In the genomic region with DNA sequence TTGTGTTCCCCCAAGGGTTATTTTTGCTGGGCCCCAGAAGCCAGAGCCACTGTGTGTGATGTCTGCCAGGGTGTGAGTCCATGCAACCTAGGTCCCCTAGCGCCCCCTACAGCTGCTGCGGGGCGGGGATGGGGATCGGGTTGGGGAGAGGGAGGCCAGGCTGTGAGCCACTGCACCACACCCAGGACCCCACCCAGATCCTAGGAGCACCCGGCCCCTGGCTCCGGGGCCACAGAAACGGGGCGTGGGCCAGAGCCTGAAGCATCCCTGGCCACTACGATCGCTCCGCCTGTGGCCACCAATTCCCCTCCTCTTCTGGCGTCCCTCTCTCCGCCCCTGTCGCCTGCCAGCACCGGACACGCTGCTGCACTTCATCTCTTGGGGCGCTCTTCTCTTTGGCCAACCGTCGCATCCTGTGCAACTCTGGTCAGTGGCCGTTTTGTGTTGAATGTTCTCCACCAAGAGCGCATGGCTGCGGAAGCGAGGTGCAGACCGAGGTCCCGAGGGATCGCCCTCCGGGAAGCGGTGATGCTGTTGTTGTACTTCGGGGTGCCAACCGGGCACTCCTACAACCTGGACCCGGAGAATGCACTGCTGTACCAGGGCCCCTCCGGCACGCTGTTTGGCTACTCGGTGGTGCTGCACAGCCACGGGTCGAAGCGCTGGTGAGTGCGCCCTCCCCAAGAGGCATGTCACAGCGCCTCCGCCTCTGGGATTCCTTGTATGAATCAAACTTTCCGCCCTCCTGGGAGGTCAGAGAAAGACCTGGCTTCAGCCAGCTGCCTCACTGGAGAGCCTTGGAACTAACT, we compare ENCODE assay signal across 8 mouse cellular contexts. TPM values are rescaled to one million over a fixed set of nuclear protein-coding genes. Genes with fewer than 3 reads are reported as not detected.
DNase-seq lines count a peak whose midpoint lies in the region; ATAC-seq lines count a peak whose summit lies in the region.

A gene (plus strand): TSS at position 235 of the 809 bp plus-strand sequence.

- H3K4me2 ChIP-seq in embryonic facial prominence, embryonic 11.5 days (ENCODE audit: low read depth, low read length), result peak within 1 kb of the TSS; percentile 90
- peak within 1 kb of the TSS; percentile 86 for H3K4me2 ChIP-seq in midbrain, embryonic 11.5 days

- WGBS in embryonic facial prominence, embryonic 11.5 days, result under 1% methylated on average over 36 of the region's 41 CpGs
- under 1% methylated on average over 41 of the region's 41 CpGs for WGBS in limb, embryonic 10.5 days
- WGBS in midbrain, embryonic 11.5 days, result under 1% methylated on average over 41 of the region's 41 CpGs

- H3K4me3 ChIP-seq in embryonic facial prominence, embryonic 11.5 days (ENCODE audit: low read depth, low read length), result peak within 1 kb of the TSS; percentile 51
- H3K4me3 ChIP-seq in limb, embryonic 10.5 days, result peak within 1 kb of the TSS; percentile 68
- H3K4me3 ChIP-seq in midbrain, embryonic 11.5 days (ENCODE audit: low read depth, low read length), result peak within 1 kb of the TSS; percentile 49

- peak; percentile 18 to 31 for DNase-seq in adrenal gland, postnatal 4 days (ENCODE audit: low spot score in 2 of 2)
- DNase-seq in embryonic facial prominence, embryonic 11.5 days (ENCODE audit: low spot score), result peak; percentile 78
- peak; percentile 97 for DNase-seq in heart, adult 11 months
- peak; percentile 21 for DNase-seq in kidney, adult 11 months
- DNase-seq in limb, embryonic 10.5 days (ENCODE audit: low spot score), result peak; percentile 77
- DNase-seq in midbrain, embryonic 11.5 days (ENCODE audit: low spot score, missing footprints), result peak; percentile 97
- DNase-seq in right cerebral cortex, postnatal 4 days, result peak; percentile 69
- no peak for DNase-seq in MN1 (ENCODE audit: low spot score)

- peak within 1 kb of the TSS; percentile 60 for H3K9ac ChIP-seq in embryonic facial prominence, embryonic 11.5 days (replicated peaks; ENCODE audit: low read length)
- peak within 1 kb of the TSS; percentile 59 for H3K9ac ChIP-seq in midbrain, embryonic 11.5 days (ENCODE audit: low read length)

- no peak within 1 kb of the TSS for H3K27ac ChIP-seq in embryonic facial prominence, embryonic 11.5 days (replicated peaks; ENCODE audit: low read depth, low read length)
- H3K27ac ChIP-seq in limb, embryonic 10.5 days, result peak within 1 kb of the TSS; percentile 77
- H3K27ac ChIP-seq in midbrain, embryonic 11.5 days (ENCODE audit: low read depth, low read length), result no peak within 1 kb of the TSS

- no peaks in the 10 kb centered on the region; the same call in 1 of the 2 replicates for H3K4me1 ChIP-seq in embryonic facial prominence, embryonic 11.5 days (ENCODE audit: control insufficient read depth, insufficient read depth, low read length)
- peaks cover 22% of the 10 kb centered on the region for H3K4me1 ChIP-seq in limb, embryonic 10.5 days
- peaks cover 4% of the 10 kb centered on the region; the same call in 1 of the 2 replicates for H3K4me1 ChIP-seq in midbrain, embryonic 11.5 days (ENCODE audit: control insufficient read depth, insufficient read depth, low read length)

- peak; percentile 73 for ATAC-seq in embryonic facial prominence, embryonic 11.5 days (replicated peaks; ENCODE audit: insufficient number of reproducible peaks, low FRiP score, low TSS enrichment, low read depth)
- peak; percentile 91 for ATAC-seq in midbrain, embryonic 11.5 days (ENCODE audit: low FRiP score)

- no peaks in the 10 kb centered on the region for H3K9me3 ChIP-seq in embryonic facial prominence, embryonic 11.5 days (replicated peaks; ENCODE audit: control insufficient read depth, low read length)
- no peaks in the 10 kb centered on the region for H3K9me3 ChIP-seq in limb, embryonic 10.5 days (replicated peaks)
- H3K9me3 ChIP-seq in midbrain, embryonic 11.5 days (ENCODE audit: control insufficient read depth, low read length), result no peaks in the 10 kb centered on the region

- no peaks in the 10 kb centered on the region for H3K36me3 ChIP-seq in embryonic facial prominence, embryonic 11.5 days (replicated peaks; ENCODE audit: control insufficient read depth, insufficient read depth, low read depth, low read length)
- no peaks in the 10 kb centered on the region for H3K36me3 ChIP-seq in limb, embryonic 10.5 days
- H3K36me3 ChIP-seq in midbrain, embryonic 11.5 days (ENCODE audit: control insufficient read depth, insufficient read depth, low read length), result no peaks in the 10 kb centered on the region

- no peaks in the 10 kb centered on the region for H3K27me3 ChIP-seq in embryonic facial prominence, embryonic 11.5 days (ENCODE audit: control insufficient read depth, insufficient read depth, low read length)
- H3K27me3 ChIP-seq in limb, embryonic 10.5 days (ENCODE audit: low read depth, poor library complexity, severe bottlenecking), result peaks cover 21% of the 10 kb centered on the region
- H3K27me3 ChIP-seq in midbrain, embryonic 11.5 days (ENCODE audit: control insufficient read depth, insufficient read depth, low read length), result peaks cover 2% of the 10 kb centered on the region; the same call in 1 of the 2 replicates

RNA-seq across cellular contexts. Expression of the gene that starts here (rescaled TPM):
- total RNA-seq in adrenal gland, postnatal 4 days (2021), result 1 to 10 TPM; 5.4 to 8.4 TPM
- 6.5 and 8.4 TPM in 2 replicates for polyA plus RNA-seq in embryonic facial prominence, embryonic 11.5 days (2014; fragmentation: Nextera tagmentation; extraction: Ambion mirVana)
- 3.7 and 5.2 TPM in 2 replicates for polyA plus RNA-seq in limb, embryonic 10.5 days (2016; fragmentation: Nextera tagmentation; extraction: Ambion mirVana)
- polyA plus RNA-seq in midbrain, embryonic 11.5 days (2014; fragmentation: Nextera tagmentation; extraction: Ambion mirVana), result 8.6 and 10.0 TPM in 2 replicates
